Mouse (Mus musculus) heart, postnatal 4 days (tissue): ENCODE results near the gene Klhdc9. TPM values are rescaled to one million over a fixed set of nuclear protein-coding genes. Genes with fewer than 3 reads are reported as not detected.

ENCODE experiments used
- DNase-seq: peaks from one replicate; pipeline ENCODE4 v3.0.0; 2021
- total RNA-seq, 2 experiments: library from RNA; stranded (reverse); gene quantifications; 2 replicates each; pipeline ENCODE4 v1.2.3; 2021

Klhdc9 gene
- under 1 TPM; 0.50 TPM for total RNA-seq

GRCm38 (mm10) chr1:171360656-171361055, at the start of gene Klhdc9:
Gene Klhdc9 (minus strand): TSS chr1:171360798.
- peak; percentile 87 for DNase-seq

- no peak for DNase-seq
Measured at GRCm38 (mm10) chr1:171410231-171410630, 49.6 kb upstream of the Klhdc9 start.

DNA sequence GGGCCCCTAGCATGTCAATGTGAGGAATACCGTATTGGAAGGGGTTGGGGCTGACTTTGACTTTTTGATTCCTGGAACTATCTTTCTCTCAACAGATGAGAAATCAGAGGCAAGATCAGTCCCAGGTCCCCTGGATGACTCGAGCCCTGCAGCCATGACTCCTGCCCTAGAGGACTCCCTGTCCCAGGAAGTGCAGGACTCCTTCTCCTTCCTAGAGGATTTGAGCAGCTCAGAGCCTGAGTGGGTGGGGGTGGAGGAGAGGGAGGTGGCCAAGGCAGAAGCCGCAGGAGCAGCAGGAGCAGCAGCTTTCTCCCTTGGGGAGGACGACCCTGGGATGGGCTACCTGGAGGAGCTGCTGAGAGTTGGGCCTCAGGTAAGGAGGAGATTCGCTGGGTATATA, 46.7 kb upstream of the Klhdc9 start:
- no peak for DNase-seq

DNA sequence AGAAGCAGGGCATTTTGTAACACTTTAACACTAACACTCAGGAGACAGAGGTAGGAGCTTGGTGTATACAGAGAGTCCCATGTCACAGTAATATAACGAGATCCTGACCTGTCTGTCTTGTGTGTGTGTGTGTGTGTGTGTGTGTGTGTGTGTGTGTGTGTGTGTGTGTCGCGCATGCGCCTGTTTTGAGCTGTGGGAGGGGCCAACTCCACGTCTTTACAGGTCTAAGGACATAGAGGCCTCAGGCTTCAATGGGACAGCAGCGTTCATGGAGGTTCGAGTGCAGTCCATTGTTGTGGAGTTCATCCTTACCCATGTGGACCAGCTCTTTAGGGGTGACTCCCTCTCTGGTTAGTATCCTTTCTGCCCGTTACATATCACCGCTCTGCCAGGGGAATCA, 42.4 kb upstream of the Klhdc9 start:
- DNase-seq = no peak

DNA sequence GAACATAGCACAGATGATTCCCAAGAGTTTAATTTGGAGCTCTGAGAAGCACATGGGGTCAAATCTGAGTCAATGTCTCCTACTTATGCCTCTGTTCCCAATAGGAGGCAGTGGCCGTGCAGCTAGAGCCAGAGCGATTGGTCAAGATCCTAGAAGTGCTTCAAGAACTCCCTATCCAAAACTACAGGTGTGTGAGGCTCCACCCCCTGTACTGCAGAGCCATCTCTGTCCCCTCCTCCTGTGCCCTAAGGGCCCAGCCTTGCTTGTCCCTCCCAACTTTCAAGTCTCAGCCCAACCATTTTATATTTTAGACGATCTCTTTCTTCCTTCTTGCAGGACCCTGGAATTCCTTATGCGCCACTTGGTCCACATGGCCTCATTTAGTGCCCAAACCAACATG, 41.2 kb upstream of the Klhdc9 start:
- DNase-seq = no peak

GRCm38 (mm10) chr1:171390101-171390500, 29.5 kb upstream of the Klhdc9 start:
- no peak for DNase-seq

- DNase-seq = peak; percentile 27
Measured at GRCm38 (mm10) chr1:171388376-171389102, 27.9 kb upstream of the Klhdc9 start, which contains the start of gene Arhgap30. Gene Arhgap30 (plus strand): TSS chr1:171388954.

DNA sequence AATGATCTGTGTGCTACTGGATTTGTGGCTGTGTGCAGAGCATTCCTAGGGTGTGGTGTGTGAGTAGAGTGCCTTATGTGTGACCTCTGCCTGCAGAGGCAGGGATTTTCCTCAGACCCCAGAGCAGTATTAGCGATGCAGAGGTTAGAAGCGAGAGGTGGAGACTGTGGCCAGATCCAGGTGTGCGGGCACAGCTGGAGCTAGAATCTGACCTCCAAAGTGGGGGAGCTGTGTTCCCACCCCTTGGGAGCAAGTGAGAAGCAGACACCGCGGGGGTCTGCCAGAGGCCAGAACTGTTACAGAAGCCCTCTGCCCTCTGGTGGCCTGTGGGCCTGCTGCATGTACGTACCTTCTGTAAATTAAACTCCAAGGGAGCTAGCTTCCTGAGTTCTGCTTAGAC, 26.5 kb upstream of the Klhdc9 start:
- DNase-seq = peak; percentile 36

DNA sequence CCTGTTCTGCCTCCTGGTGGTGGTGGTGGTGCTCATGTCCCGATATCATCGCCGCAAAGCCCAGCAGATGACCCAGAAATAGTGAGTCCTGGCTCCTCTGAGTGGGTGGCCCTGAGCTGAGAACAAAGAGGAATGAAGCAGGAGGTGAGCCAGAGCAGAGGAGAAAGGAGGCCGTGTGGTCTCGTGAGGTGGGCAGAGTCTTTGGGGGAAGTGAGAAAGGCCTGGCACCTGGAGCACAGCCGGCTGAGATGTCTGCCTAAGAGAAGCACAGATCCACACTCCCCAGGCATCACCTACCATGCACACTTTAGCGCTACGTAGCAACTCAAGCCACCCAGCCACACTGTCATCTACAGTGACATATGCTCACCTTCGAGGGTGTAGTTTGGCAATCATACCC, 24.6 kb upstream of the Klhdc9 start:
- DNase-seq = no peak

GRCm38 (mm10) chr1:171384361-171384760, 23.8 kb upstream of the Klhdc9 start:
- DNase-seq = no peak

DNA sequence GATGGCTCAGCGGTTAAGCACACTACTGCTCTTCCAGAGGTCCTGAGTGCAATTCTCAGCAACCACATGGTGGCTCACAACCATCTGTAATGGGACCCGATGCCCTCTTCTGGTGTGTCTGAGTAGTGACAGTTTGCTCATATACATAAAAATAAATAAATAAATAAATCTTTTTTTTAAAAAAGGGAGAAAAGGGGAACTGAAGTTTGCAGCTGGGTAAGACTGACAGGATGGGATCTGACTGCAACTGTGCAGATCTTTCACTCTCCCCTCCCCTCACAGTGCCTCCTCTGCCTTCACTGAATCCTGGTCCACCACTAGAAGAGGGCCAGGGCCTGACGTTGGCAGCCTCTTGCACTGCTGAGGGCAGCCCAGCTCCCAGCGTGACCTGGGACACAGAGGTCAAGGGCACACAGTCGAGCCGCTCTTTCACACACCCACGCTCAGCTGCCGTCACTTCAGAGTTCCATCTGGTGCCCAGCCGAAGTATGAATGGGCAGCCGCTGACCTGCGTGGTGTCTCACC, 21.6 kb upstream of the Klhdc9 start:
- DNase-seq = no peak

GRCm38 (mm10) chr1:171379935-171380599, 19.5 kb upstream of the Klhdc9 start:
- peak; percentile 87 for DNase-seq

GRCm38 (mm10) chr1:171378298-171378697, 17.7 kb upstream of the Klhdc9 start:
- DNase-seq = no peak

- peak; percentile 20 for DNase-seq
Measured at GRCm38 (mm10) chr1:171375646-171376097, 15.1 kb upstream of the Klhdc9 start.

DNA sequence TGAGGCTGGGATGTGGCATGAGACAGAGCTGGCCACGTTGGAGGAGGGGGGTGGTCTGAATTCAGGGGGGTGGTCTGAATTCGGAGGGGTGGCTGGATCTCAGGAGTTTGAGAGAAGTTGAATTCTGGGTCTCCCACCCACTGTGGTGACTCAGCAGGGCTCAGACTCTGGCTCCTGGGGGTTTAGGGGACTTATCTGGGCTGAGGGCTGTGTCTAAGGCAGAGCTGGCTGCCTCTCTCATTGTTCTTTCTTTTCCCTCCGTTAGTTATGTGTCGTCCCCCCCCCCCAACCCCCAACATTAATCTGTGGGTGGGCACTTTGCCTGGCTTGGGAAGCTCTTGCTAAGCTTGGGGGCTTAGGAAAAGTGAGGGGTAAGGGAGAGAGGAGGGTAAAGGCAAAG, 13.3 kb upstream of the Klhdc9 start:
- DNase-seq = no peak

DNA sequence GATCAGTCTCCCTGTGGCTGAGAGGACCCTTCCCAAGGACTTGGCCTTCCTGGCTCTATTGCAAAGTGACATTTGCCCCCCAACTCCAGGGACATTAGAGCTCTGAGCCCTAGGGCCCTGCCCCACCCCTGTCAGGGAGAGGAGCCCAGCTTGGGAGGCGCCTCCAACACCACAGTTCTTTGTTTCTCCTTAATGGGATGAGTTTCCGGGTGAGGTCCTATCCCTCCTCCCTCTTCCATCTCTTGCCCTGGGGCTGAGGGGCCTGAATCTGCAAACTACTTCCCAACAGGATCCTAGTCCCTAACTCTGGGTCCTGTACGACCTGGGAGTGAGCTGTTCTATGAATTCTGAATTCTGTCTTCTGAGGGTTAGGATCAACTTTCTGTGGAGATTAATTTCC, 12.3 kb upstream of the Klhdc9 start:
- no peak for DNase-seq

DNA sequence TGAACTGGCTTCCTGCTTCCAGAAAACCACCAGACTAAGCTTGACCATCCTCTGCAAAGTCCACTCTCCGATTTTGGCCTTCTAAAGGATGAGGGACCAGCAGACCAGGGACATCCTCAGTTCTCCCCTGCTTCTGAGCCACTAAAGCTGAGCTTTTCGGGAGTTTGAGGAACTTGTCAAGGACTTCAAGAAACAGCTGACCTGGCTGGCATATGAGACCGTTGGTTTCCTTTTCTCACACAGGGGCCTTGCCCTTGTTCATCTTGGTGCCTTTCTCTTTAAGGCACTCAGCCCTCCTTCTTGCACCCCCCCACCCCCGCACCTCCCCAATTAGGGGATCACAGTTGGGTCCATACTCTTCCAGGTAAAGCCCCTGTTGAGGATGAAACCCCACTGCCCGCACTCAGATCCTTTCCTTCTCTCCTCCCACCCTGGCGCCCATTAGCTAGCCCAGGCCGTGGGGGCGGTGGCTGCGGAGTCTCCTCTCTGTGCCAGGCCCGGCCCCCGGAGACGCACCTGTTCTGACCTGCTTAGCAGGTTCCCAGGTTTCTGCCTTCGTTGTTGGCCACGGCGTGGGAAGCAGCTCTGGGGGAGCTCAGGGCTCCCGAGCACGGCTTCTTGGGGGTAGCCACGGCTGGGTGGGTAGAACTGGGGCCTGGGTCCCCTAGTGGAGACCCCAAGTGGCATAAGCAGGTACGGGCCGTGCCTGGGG, 9.4 kb upstream of the Klhdc9 start, which contains the start of gene Nectin4:
TSS of gene Nectin4 (plus strand) at position 255 of the 712 bp plus-strand sequence.
- DNase-seq = no peak

DNA sequence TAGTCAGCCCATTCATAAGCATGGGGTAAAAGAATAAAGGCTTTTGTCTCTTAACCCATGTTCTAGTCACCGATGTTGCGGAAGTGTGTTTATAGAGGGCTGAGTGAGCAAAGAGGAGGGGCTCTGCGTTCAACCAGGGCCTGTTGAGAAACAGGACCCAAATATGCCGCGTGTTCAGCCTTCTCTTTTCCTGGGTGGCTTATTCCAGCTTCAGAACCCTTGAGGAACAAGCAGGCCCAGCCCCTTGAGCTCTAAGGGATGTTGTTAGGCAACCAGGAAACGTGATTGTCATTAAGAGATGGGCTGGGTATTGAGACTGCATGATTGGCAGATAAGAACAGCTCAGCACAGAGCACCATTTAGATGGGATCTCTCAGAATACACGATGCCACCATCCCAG, 5.3 kb upstream of the Klhdc9 start:
- no peak for DNase-seq

GRCm38 (mm10) chr1:171361106-171362103, 807 bp upstream of the Klhdc9 start:
- peak; percentile 82 for DNase-seq

- DNase-seq = no peak
Measured at GRCm38 (mm10) chr1:171360253-171360652, 345 bp downstream of the Klhdc9 start.

GRCm38 (mm10) chr1:171358421-171358820, 2.2 kb downstream of the Klhdc9 start:
- DNase-seq = peak; percentile 43

GRCm38 (mm10) chr1:171356814-171357213, 3.8 kb downstream of the Klhdc9 start:
- DNase-seq = no peak
